Mouse (Mus musculus) limb, embryonic 13.5 days (tissue): ENCODE results near the gene Tmem40. TPM values are rescaled to one million over a fixed set of nuclear protein-coding genes. Genes with fewer than 3 reads are reported as not detected.

ENCODE experiments used
- ATAC-seq: fragments of 200-750 bp; cut with Nextera tagmentation; 2 replicates; pipeline ENCODE4 v1.8.0; 2017; ENCODE audit warnings: low read depth, moderate number of reproducible peaks, moderate TSS enrichment; ENCODE audit not compliant: low FRiP score
- H3K27ac ChIP-seq: fragments of 300-500 bp; sonication (generic); 2 replicates; pipeline ENCODE4 v1.5.1; 2015; ENCODE audit warnings: inconsistent platforms, mild to moderate bottlenecking, moderate library complexity
- H3K27me3 ChIP-seq: fragments of 300-500 bp; sonication (generic); 2 replicates; pipeline ENCODE4 v1.6.1; 2015; ENCODE audit warnings: mild to moderate bottlenecking, inconsistent platforms
- H3K36me3 ChIP-seq: fragments of 300-500 bp; sonication (generic); 2 replicates; pipeline ENCODE4 v1.6.1; 2015; ENCODE audit warnings: inconsistent platforms, mild to moderate bottlenecking, moderate library complexity
- H3K4me1 ChIP-seq: fragments of 300-500 bp; sonication (generic); 2 replicates; pipeline ENCODE4 v1.6.1; 2015; ENCODE audit warnings: inconsistent platforms
- H3K4me2 ChIP-seq: fragments of 300-500 bp; sonication (generic); replicated peaks from 2 replicates; pipeline ENCODE4 v1.6.1; 2015; ENCODE audit warnings: inconsistent platforms, mild to moderate bottlenecking, moderate library complexity
- H3K4me3 ChIP-seq: fragments of 300-500 bp; sonication (generic); 2 replicates; pipeline ENCODE4 v1.5.1; 2015; ENCODE audit warnings: moderate library complexity, mild to moderate bottlenecking, inconsistent platforms
- H3K9ac ChIP-seq: fragments of 300-500 bp; sonication (generic); 2 replicates; pipeline ENCODE4 v1.6.1; 2015; ENCODE audit warnings: mild to moderate bottlenecking, inconsistent platforms
- H3K9me3 ChIP-seq: fragments of 300-500 bp; sonication (generic); 2 replicates; pipeline ENCODE4 v1.6.1; 2016; ENCODE audit warnings: inconsistent platforms
- WGBS: fragments of 180-500 bp; shearing (Covaris S2); methylation state at CpG from one replicate; pipeline ENCODE4 v1.1.7; 2015; 5-methylcytosine and 5-hydroxymethylcytosine counted together
- polyA plus RNA-seq: library from polyadenylated mRNA; unstranded; fragments of >200 nt; fragmentation: Nextera tagmentation; extraction: Ambion mirVana; gene quantifications from 2 replicates; pipeline ENCODE4 v1.2.1, GENCODE M21; 2015

Tmem40 gene
- polyA plus RNA-seq, 1 experiment from 2014 or later, result 2.6 TPM

DNA sequence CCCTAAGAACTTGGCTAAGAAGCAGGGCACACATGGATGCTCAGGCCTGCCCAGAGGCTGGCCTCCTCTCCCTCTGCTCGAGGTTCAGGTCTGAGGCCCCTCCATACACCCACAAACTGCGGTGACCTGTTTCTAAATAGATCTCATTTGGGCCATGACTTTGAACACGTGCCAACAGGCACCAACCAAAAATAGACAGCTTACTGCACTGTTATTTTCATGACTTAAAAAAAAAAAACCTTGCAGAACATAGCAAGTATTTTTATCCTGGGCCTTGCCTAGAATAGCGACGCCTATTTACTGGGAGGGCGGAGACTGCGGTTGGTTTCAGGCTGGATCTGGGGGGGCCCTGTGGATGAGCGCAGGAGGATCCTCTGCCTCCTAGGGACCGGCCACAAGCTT lies 67.8 kb downstream of the Tmem40 start:
- Histone ChIP-seq H3K4me3 (no peak overlapping the region), H3K9me3 (no peaks in the 10 kb centered on the region), H3K4me1 (peaks cover 12% of the 10 kb centered on the region; the same call in 1 of the 2 replicates), H3K27me3 (no peaks in the 10 kb centered on the region), H3K27ac (no peak overlapping the region), H3K9ac (no peak overlapping the region), H3K4me2 (no peak overlapping the region), H3K36me3 (no peaks in the 10 kb centered on the region)
- 47% methylated on average over 9 of the region's 9 CpGs for whole genome bisulfite sequencing
- ATAC-seq, result 0 out of 2 replicates have a peak, but pooled peaks have one; percentile 36

DNA sequence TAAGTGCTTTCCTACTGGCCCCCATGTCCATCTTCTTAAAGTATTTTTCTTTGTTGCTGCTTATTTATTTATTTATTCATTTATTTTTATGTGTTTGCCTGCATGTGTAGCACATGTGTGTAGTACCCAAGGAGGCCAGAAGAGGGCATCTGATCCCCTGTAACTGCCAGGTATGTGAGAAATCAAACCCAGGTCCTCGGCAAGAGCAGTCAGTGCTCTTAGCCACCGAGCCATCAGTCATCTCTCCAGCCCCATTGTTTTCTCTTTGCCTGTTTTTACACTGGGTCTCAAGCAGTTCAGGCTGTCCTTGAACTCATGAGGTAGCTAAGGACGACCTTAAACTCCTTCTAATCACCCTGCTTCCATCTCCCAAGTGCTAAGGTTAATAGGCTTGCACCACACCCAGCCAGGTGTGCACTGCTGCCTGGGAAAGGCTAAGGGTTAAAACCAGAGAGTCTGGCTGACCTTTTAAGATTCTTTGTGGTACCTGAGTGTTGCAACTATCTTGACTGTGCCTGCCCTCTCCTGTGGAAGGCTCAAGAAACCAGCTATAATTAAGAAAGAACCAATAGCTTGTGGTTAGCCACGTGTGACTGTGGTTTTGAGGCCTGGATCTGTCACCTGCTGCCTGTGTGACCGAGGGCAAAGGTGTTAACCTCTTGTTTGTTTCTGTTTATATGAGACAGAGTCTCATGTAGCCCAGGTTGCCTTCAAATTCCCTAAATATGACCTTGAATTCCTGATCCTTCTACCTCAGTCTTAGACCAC lies 69.1 kb downstream of the Tmem40 start:
- H3K4me2 ChIP-seq, result no peak overlapping the region
- WGBS, result 64% methylated on average over 5 of the region's 5 CpGs
- no peaks in the 10 kb centered on the region for H3K9me3 ChIP-seq
- H3K9ac ChIP-seq, result no peak overlapping the region
- H3K27ac ChIP-seq, result no peak overlapping the region
- peaks cover 12% of the 10 kb centered on the region; the same call in 1 of the 2 replicates for H3K4me1 ChIP-seq
- H3K27me3 ChIP-seq, result no peaks in the 10 kb centered on the region
- no peak for ATAC-seq
- no peaks in the 10 kb centered on the region for H3K36me3 ChIP-seq
- H3K4me3 ChIP-seq, result no peak overlapping the region

DNA sequence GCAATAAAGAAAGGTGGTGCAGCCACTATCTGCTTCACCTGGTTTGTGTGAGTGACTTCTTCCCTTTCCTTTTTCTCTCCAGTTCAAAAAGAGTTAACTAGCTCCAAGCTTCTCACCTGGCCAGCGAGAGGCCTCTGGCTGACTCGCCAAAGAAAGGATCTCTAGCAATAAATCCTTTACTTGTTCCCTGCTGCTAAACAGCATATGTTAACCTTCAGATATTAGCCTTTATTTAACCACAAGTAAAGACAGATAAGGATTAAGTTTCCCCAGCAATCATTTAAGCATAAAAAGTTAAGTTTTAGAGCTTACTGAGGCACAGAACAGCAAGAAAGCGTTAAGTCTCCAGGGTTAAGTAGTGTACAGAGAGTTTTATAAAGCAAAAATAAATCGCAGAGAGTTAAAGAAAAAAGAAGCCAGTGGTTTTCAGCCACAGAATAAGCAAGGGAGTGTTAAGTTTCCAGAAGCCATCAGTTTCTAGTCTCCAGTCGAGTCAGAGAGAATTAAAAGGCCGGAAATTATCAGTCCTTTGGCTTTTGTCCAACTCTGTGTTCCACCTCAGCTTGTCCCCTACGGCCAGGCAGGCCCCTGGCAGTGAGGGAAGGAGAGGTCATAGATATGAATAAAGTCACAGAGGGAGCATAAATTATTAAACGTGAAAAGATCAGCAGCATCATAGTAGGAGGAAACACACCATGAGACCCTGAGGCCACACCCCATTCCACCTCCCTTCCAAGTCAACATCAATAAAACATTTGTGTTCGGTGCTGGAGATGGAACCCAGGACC lies 69.9 kb downstream of the Tmem40 start:
- Histone ChIP-seq H3K4me3 (no peak overlapping the region), H3K36me3 (no peaks in the 10 kb centered on the region), H3K9ac (no peak overlapping the region), H3K27ac (peak overlapping the region; percentile 6; the same call in 1 of the 2 replicates), H3K27me3 (no peaks in the 10 kb centered on the region), H3K4me2 (no peak overlapping the region), H3K4me1 (peaks cover 12% of the 10 kb centered on the region; the same call in 1 of the 2 replicates), H3K9me3 (no peaks in the 10 kb centered on the region)
- no peak for ATAC-seq
- 46% methylated on average over 9 of the region's 9 CpGs for WGBS

DNA sequence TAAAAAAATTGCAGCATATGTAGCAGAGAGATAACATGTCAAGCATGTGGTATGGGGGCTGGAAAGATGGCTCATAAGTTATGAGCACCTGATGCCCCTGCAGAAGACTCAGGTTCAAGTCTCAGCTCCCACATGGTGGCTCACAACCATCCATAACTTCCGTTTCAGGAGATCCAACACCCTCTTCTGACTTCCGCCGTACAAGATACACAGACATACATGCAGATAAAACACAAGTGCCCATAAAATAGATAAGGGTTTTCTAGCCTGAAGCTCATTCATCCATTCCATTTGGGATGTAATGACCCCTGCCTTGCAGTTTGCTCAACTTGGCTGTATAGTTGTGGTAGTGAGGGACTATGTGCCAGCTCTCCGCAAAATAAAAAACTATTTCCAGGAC lies 72.1 kb downstream of the Tmem40 start:
- peaks cover 11% of the 10 kb centered on the region; the same call in 1 of the 2 replicates for H3K4me1 ChIP-seq

DNA sequence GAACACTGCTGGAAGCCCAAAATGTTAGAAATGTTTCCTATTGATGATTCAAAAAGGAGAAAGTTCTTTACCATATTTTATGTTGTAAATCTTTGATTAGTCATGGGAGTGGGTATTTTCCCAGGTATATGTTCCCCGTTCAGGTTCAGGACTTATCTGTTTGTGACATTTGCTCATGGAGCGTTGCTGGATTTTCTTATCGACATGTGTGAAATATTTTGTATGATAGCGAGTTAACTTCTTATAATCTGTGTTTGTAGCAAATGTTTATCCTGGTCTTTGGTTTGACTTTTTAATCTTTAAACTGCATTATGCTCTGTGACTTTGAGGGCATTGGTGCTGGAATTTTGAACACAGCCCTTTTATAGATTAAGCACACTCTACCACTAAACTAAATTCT lies 73.6 kb downstream of the Tmem40 start:
- 86% methylated on average over 4 of the region's 4 CpGs for WGBS
- H3K9me3 ChIP-seq, result peaks cover 8% of the 10 kb centered on the region
- no peak overlapping the region for H3K4me3 ChIP-seq
- no peaks in the 10 kb centered on the region for H3K4me1 ChIP-seq
- no peaks in the 10 kb centered on the region for H3K36me3 ChIP-seq
- no peak overlapping the region for H3K9ac ChIP-seq
- no peaks in the 10 kb centered on the region for H3K27me3 ChIP-seq
- no peak overlapping the region for H3K4me2 ChIP-seq
- no peak for ATAC-seq
- H3K27ac ChIP-seq, result no peak overlapping the region

More for the DNA sequence above, 72.1 kb downstream of the Tmem40 start:
- Histone ChIP-seq H3K36me3 (no peaks in the 10 kb centered on the region), H3K4me3 (no peak overlapping the region), H3K4me2 (no peak overlapping the region), H3K9me3 (peaks cover 8% of the 10 kb centered on the region), H3K27me3 (no peaks in the 10 kb centered on the region), H3K27ac (no peak overlapping the region), H3K9ac (no peak overlapping the region)
- no peak for ATAC-seq
- 93% methylated on average over 4 of the region's 4 CpGs for WGBS

DNA sequence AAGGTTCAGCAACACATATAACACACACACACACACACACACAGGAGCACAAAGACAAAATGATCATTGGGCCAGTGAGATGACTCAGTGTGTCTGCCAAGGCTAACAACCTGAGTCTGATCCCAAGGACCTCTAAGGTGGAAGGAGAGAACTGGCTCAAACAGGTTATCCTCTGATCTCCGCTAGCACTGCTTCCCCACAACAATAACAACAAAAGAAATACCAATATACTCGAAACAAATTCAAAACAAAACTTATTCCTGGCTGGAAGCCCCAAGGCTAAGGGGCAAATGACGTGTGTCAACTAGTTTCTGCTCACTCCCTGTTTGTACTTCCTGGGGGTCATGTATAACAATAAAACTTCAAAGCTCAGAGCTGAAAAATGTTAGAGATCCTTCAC lies 74.5 kb downstream of the Tmem40 start:
- no peaks in the 10 kb centered on the region for H3K4me1 ChIP-seq

DNA sequence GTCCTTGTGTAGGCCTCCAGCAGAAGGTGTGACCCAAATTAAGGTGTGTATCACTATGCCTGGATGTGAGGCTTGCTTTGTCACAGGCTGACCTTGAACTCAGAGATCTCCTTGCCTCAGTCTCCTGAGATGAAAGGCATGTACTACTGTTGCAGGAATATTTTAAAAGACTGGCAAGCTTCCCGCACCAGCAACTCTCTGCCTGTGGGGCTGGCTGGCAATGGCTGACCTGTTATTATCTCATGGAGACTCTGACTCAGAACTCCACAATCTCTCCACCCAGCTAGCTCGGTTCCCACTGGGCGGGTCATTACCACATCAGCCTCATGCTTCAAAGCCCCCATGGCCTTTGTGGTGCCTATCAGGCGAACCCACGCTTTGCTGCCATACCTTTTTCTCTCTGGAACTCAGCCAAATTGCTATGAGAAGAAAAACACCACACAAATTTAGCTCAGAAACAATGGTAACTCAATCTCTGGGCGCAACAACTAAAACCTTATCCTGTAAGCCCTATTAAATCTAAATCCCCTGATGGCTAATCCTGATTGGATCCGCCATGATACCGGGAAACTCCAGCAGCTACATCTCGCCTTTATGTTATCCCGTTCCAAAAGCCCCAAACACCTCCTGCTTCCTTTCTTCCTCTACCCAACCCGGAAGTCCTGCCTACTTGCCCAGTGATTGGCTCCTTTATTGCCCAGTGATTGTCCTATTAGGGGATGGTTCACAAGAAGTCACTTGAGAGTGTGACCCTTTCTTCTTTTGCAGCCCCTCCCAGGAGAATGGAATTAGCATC lies 77.2 kb downstream of the Tmem40 start:
- Histone ChIP-seq H3K4me3 (no peak overlapping the region), H3K9me3 (peaks cover 8% of the 10 kb centered on the region), H3K4me2 (no peak overlapping the region), H3K9ac (no peak overlapping the region), H3K27me3 (no peaks in the 10 kb centered on the region), H3K4me1 (no peaks in the 10 kb centered on the region), H3K36me3 (no peaks in the 10 kb centered on the region), H3K27ac (no peak overlapping the region)
- no peak for ATAC-seq
- WGBS, result 63% methylated on average over 11 of the region's 11 CpGs

More for the DNA sequence above, 74.5 kb downstream of the Tmem40 start:
- no peaks in the 10 kb centered on the region for H3K36me3 ChIP-seq
- no peak overlapping the region for H3K27ac ChIP-seq
- H3K9ac ChIP-seq, result no peak overlapping the region
- no peak for ATAC-seq
- 57% methylated on average over 3 of the region's 3 CpGs for WGBS
- H3K4me2 ChIP-seq, result no peak overlapping the region
- no peaks in the 10 kb centered on the region for H3K27me3 ChIP-seq
- peaks cover 8% of the 10 kb centered on the region for H3K9me3 ChIP-seq
- H3K4me3 ChIP-seq, result no peak overlapping the region

DNA sequence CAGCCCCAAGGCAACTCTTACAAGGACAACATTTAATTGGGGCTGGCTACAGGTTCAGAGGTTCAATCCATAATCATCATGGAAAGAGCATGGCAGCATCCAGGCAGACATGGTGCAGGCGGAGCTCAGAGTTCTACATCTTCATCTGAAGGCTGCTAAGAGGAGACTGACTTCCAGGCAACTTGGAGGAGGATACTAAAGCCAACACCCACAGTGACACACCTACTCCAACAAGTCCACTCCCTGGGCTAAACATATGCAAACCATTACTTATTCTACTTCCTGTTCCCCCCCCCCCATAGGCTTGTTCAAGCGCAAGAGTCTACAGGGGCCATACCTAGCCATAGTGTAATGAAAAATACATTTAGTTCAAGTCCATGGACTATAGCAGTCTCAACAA lies 77.9 kb downstream of the Tmem40 start:
- Histone ChIP-seq H3K4me1 (no peaks in the 10 kb centered on the region), H3K36me3 (no peaks in the 10 kb centered on the region), H3K9me3 (peaks cover 8% of the 10 kb centered on the region), H3K4me3 (no peak overlapping the region), H3K4me2 (no peak overlapping the region), H3K9ac (no peak overlapping the region), H3K27me3 (no peaks in the 10 kb centered on the region), H3K27ac (no peak overlapping the region)
- 91% methylated on average over 2 of the region's 2 CpGs for WGBS
- no peak for ATAC-seq

DNA sequence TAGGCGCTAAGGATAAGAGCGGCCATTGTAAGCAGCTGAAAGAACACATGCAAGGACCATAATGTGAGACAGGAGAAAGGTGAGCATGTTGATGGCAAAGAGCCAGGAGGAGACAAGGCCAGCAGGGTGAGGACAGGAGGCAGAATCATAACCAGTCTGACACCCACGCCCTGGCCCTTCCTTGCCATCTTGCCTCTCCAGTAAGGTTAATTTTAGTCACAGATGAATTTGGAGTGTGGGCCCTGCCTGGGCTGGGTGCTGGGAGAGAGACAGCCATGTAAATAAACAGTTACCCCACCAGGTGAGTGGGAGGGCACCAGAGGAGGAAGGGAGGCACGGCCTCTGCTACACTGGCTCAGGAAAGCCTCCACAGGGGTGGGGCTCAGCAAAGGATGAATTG lies 81.1 kb downstream of the Tmem40 start:
- ATAC-seq, result no peak
- Histone ChIP-seq H3K36me3 (no peaks in the 10 kb centered on the region), H3K27me3 (no peaks in the 10 kb centered on the region), H3K4me2 (no peak overlapping the region), H3K9me3 (no peaks in the 10 kb centered on the region), H3K27ac (no peak overlapping the region), H3K9ac (no peak overlapping the region), H3K4me1 (0 out of 2 replicates have a peak, but pooled peaks cover 4% of the 10 kb centered on the region), H3K4me3 (no peak overlapping the region)
- WGBS, result 83% methylated on average over 4 of the region's 4 CpGs
